Comparison of ENCODE assay signal across 42 mouse cellular contexts in genomic region chr12:86705843-86706242, GRCm38 (mm10). TPM values are rescaled to one million over a fixed set of nuclear protein-coding genes. Genes with fewer than 3 reads are reported as not detected.
"Had no signal": no experiment of that assay in that cellular context is flagged by ENCODE, and none has a peak within 500 bp of the region (broad histone marks: within the 10 kb centered on the region; RNA-seq: fewer than 3 reads in every experiment).

No protein-coding gene starts in this region.

- DNase-seq: gastrocnemius, postnatal 14 days; heart, adult 18-20 months; heart, postnatal 10 days; heart, postnatal 36 days; kidney, adult 11 months; kidney, adult 2 months; kidney, adult 9 months; kidney, postnatal 14 days; kidney, postnatal 36 days; layer of hippocampus, adult 9-11 months; layer of hippocampus, postnatal 36 days; liver; liver, embryonic 13.5 days; liver, postnatal 0 days had no signal

- H3K9me3 ChIP-seq: heart, embryonic 12.5 days; hindbrain, embryonic 13.5 days; hindbrain, embryonic 15.5 days; kidney, embryonic 15.5 days; limb, embryonic 10.5 days; limb, embryonic 12.5 days; liver, embryonic 13.5 days; liver, embryonic 15.5 days had no signal

- H3K4me2 ChIP-seq: heart, embryonic 12.5 days; hindbrain, embryonic 13.5 days; hindbrain, embryonic 15.5 days; kidney, embryonic 15.5 days; limb, embryonic 12.5 days; liver, embryonic 11.5 days; liver, embryonic 13.5 days; liver, embryonic 15.5 days had no signal

- H3K4me1 ChIP-seq: kidney, embryonic 15.5 days; limb, embryonic 12.5 days; liver, embryonic 13.5 days; liver, embryonic 15.5 days had no signal

- H3K27me3 ChIP-seq: heart, embryonic 12.5 days; hindbrain, embryonic 13.5 days; hindbrain, embryonic 15.5 days; kidney, embryonic 15.5 days; limb, embryonic 12.5 days; liver, embryonic 13.5 days; liver, embryonic 15.5 days had no signal

- H3K9ac ChIP-seq: heart, embryonic 12.5 days; hindbrain, embryonic 13.5 days; hindbrain, embryonic 15.5 days; kidney, embryonic 15.5 days; limb, embryonic 12.5 days; liver, embryonic 13.5 days; liver, embryonic 15.5 days; liver, postnatal 0 days had no signal

- H3K4me3 ChIP-seq: heart, embryonic 12.5 days; hindbrain, embryonic 13.5 days; hindbrain, embryonic 15.5 days; kidney, embryonic 15.5 days; limb, embryonic 10.5 days; limb, embryonic 12.5 days; liver, embryonic 13.5 days; liver, embryonic 15.5 days had no signal

- H3K27ac ChIP-seq: hindbrain, embryonic 13.5 days; hindbrain, embryonic 15.5 days; hindbrain, postnatal 0 days; kidney, embryonic 15.5 days; kidney, postnatal 0 days; limb, embryonic 10.5 days; limb, embryonic 12.5 days; liver, embryonic 13.5 days; liver, embryonic 15.5 days had no signal

- H3K36me3 ChIP-seq: hindbrain, embryonic 15.5 days; liver, embryonic 13.5 days; liver, embryonic 15.5 days had no signal

- ATAC-seq: hindbrain, postnatal 0 days; intestine, embryonic 16.5 days; liver, postnatal 0 days had no signal

RNA-seq across cellular contexts. Expression of gene Lrrc74a, which starts 28.3 kb away (rescaled TPM):
- total RNA-seq: gastrocnemius, adult 18-20 months; gastrocnemius, adult 8-10 months; gastrocnemius, postnatal 14 days; gastrocnemius, postnatal 36 days; heart, adult 18-20 months; heart, postnatal 10 days; heart, postnatal 36 days; hematopoietic stem cell, adult 5-6 weeks; hindbrain, postnatal 0 days; layer of hippocampus, adult 18-20 months; layer of hippocampus, adult 8-10 months; layer of hippocampus, postnatal 14 days; layer of hippocampus, postnatal 36 days; left cerebral cortex, adult 18-20 months; left cerebral cortex, adult 8-10 months; left cerebral cortex, postnatal 14 days; left cerebral cortex, postnatal 36 days had no signal
- polyA plus RNA-seq: heart, embryonic 12.5 days; heart, embryonic 14.5 days; heart, embryonic 16.5 days; hindbrain, embryonic 11.5 days; hindbrain, embryonic 13.5 days; hindbrain, embryonic 15.5 days; hindbrain, postnatal 0 days; intestine, embryonic 14.5 days; intestine, embryonic 16.5 days; kidney, adult 2 months; kidney, embryonic 15.5 days; kidney, postnatal 0 days; large intestine, adult 2 months; limb, embryonic 10.5 days; limb, embryonic 12.5 days; limb, embryonic 14.5 days; liver, embryonic 11.5 days; liver, embryonic 13.5 days; liver, embryonic 15.5 days; liver, postnatal 0 days had no signal
